Mouse (Mus musculus): ENCODE measurements around the gene Smyd3.

- TF ChIP-seq CTCF (IDR thresholded peaks at IDR 0.05) (no peak), EP300 (IDR thresholded peaks at IDR 0.05) (peak; percentile 70)
These were observed 39.1 kb upstream of the Smyd3 start for GRCm38 (mm10) chr1:179556921-179557320.
